Mouse (Mus musculus): ENCODE measurements around the gene Tbx2.

DNA sequence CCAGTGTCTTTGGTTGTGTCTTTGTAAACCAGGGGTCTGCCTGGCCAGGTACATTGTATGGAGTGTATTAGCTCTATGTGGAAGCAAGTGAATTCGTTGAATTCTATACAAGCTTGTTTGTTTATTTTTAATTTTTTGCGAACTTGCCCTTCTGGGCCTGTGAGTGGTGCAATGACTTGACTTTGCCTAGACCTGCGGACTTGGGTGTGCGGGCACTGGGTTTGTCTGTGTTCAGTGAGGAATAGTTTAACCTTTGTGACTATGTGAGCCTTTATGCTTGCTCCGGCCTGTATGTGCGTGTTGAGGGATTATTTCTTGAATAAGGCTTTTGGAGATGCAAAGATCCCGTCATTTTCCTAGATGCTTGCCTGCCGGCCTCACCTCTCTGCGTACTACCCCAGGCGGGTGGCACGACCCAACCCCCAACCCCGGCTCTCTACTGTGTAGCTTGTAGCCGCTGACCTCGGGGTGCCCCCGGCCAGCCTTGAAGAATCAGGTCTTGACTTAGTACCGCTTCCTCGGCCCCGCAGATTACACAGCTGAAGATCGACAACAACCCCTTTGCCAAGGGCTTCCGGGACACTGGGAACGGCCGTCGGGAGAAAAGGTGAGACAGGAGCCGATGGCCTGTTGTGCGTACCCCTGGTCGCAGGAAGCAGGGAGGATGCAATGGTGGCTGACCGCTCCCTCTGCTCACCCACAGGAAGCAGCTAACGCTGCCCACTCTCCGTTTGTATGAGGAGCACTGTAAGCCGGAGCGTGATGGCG, 4.4 kb downstream of the Tbx2 start:
- TF ChIP-seq CTCF (IDR thresholded peaks at IDR 0.05; ENCODE audit: control insufficient read depth, insufficient read depth, insufficient read length) (no peak), MYOG (IDR thresholded peaks at IDR 0.05; ENCODE audit: control insufficient read depth, extremely low read depth, insufficient read length) (no peak)
